In the genomic region with DNA sequence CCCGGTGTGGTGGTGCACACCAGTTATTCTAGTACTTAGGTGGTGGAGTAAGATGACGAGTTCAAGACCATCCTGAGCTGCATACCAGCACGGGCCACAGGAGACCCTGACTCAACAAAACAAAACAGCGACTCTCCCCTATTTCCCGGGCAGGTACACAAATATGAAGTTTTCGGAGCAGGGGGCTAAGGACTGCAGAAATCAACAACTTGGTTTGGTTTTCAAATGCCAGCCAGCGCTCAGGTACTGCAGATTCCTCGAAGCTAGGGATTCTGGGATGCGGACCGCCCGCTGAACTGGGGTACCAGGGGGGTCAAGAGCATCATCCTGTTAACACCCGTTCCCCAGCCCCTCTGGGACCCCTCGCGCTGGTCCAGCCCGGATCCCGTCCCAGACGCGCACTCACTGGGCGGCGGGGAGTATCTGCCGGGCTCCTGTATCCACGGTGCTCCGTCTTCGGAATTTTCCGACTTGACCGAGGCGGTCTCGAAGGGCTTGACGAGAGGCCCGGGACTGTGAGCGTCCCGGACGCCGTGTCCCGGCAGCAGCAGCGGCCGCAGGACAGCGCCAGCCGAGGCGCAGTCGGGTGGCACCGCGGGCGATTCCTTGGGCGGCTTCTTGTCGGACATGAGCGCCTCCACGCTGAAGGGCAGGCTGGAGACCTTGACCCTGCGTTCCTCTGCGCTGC, we compare ENCODE assay signal across 9 mouse cellular contexts. TPM values are rescaled to one million over a fixed set of nuclear protein-coding genes. Genes with fewer than 3 reads are reported as not detected.
DNase-seq lines count a peak whose midpoint lies in the region; ATAC-seq lines count a peak whose summit lies in the region.
"Had no signal": no experiment of that assay in that cellular context is flagged by ENCODE, and none has a peak within 500 bp of the region (broad histone marks: within the 10 kb centered on the region; RNA-seq: fewer than 3 reads in every experiment).

No protein-coding gene starts in this region.

- H3K4me2 ChIP-seq in heart, embryonic 12.5 days: peak overlapping the region; percentile 86
- H3K4me2 ChIP-seq in midbrain, embryonic 11.5 days: peak overlapping the region; percentile 73

- H3K9ac ChIP-seq in heart, embryonic 12.5 days: peak overlapping the region; percentile 84
- peak overlapping the region; percentile 61 for H3K9ac ChIP-seq in midbrain, embryonic 11.5 days (ENCODE audit: low read length)

- peak overlapping the region; percentile 60 for H3K27ac ChIP-seq in heart, embryonic 12.5 days (ENCODE audit: poor library complexity, severe bottlenecking)
- H3K27ac ChIP-seq in brown adipose tissue, adult 24 weeks (replicated peaks; ENCODE audit: low read depth, low read length): no peak overlapping the region
- H3K27ac ChIP-seq in hindbrain, embryonic 10.5 days: peak overlapping the region; percentile 87
- H3K27ac ChIP-seq in midbrain, embryonic 11.5 days (ENCODE audit: low read depth, low read length): no peak overlapping the region

- no peaks in the 10 kb centered on the region for H3K9me3 ChIP-seq in heart, embryonic 12.5 days (replicated peaks)
- no peaks in the 10 kb centered on the region for H3K9me3 ChIP-seq in hindbrain, embryonic 10.5 days
- no peaks in the 10 kb centered on the region for H3K9me3 ChIP-seq in midbrain, embryonic 11.5 days (ENCODE audit: control insufficient read depth, low read length)

- intact Hi-C loops in heart, postnatal 36 days (cut with DNase I): no loop called here

- H3K4me1 ChIP-seq in heart, embryonic 12.5 days (replicated peaks): peaks cover 31% of the 10 kb centered on the region
- no peaks in the 10 kb centered on the region for H3K4me1 ChIP-seq in brown adipose tissue, adult 24 weeks (ENCODE audit: control insufficient read depth, insufficient read depth, insufficient read length, low read length)
- H3K4me1 ChIP-seq in hindbrain, embryonic 10.5 days (replicated peaks): peaks cover 65% of the 10 kb centered on the region
- H3K4me1 ChIP-seq in midbrain, embryonic 11.5 days (ENCODE audit: control insufficient read depth, insufficient read depth, low read length): peaks cover 20% of the 10 kb centered on the region

- H3K27me3 ChIP-seq in heart, embryonic 12.5 days (replicated peaks): peaks cover 62% of the 10 kb centered on the region
- H3K27me3 ChIP-seq in hindbrain, embryonic 10.5 days (ENCODE audit: insufficient read depth, poor library complexity, severe bottlenecking): peaks cover 100% of the 10 kb centered on the region
- H3K27me3 ChIP-seq in midbrain, embryonic 11.5 days (ENCODE audit: control insufficient read depth, insufficient read depth, low read length): peaks cover 96% of the 10 kb centered on the region

- H3K4me3 ChIP-seq in heart, embryonic 12.5 days: peak overlapping the region; percentile 67
- H3K4me3 ChIP-seq in brown adipose tissue, adult 24 weeks (ENCODE audit: insufficient read depth, low read depth, low read length): peak overlapping the region; percentile 39
- H3K4me3 ChIP-seq in hindbrain, embryonic 10.5 days: peak overlapping the region; percentile 59
- H3K4me3 ChIP-seq in midbrain, embryonic 11.5 days (ENCODE audit: low read depth, low read length): peak overlapping the region; percentile 44

- H3K36me3 ChIP-seq in heart, embryonic 12.5 days: no peaks in the 10 kb centered on the region
- peaks cover 5% of the 10 kb centered on the region; the same call in 1 of the 2 replicates for H3K36me3 ChIP-seq in hindbrain, embryonic 10.5 days
- no peaks in the 10 kb centered on the region for H3K36me3 ChIP-seq in midbrain, embryonic 11.5 days (ENCODE audit: control insufficient read depth, insufficient read depth, low read length)

- peak; percentile 35; the same call in 1 of the 2 replicates for ATAC-seq in heart, embryonic 12.5 days (ENCODE audit: insufficient number of reproducible peaks, low FRiP score)
- ATAC-seq in midbrain, embryonic 11.5 days (ENCODE audit: low FRiP score): peak; percentile 28
- ATAC-seq in megakaryocyte progenitor cell, adult 5-6 weeks (replicated peaks; ENCODE audit: poor library complexity): no peak

- WGBS in heart, embryonic 12.5 days: under 1% methylated on average over 50 of the region's 50 CpGs
- WGBS in hindbrain, embryonic 10.5 days: under 1% methylated on average over 50 of the region's 50 CpGs
- WGBS in midbrain, embryonic 11.5 days: under 1% methylated on average over 50 of the region's 50 CpGs

- DNase-seq in heart, postnatal 36 days: no peak
- DNase-seq in hindbrain, embryonic 10.5 days (ENCODE audit: low spot score): peak; percentile 28
- peak; percentile 95 for DNase-seq in midbrain, embryonic 11.5 days (ENCODE audit: low spot score, missing footprints)
- DNase-seq in thymus, postnatal 36 days: no peak
- DNase-seq in right cerebral cortex, postnatal 10 days (ENCODE audit: low spot score in 2 of 2): no peak

RNA-seq across cellular contexts. Expression of gene Msx2, which starts 0.8 kb away (rescaled TPM):
- 8.7 and 9.0 TPM in 2 replicates for polyA plus RNA-seq in heart, embryonic 12.5 days (2016; fragmentation: Nextera tagmentation; extraction: Ambion mirVana)
- total RNA-seq in heart, postnatal 36 days (2021): under 1 TPM; 0.62 to 0.67 TPM
- polyA plus RNA-seq in brown adipose tissue, adult 24 weeks (2012; ENCODE audit: insufficient read depth, insufficient read length, missing spikeins): not detected in 2 replicates
- polyA plus RNA-seq in hindbrain, embryonic 10.5 days (2016; fragmentation: Nextera tagmentation; extraction: Ambion mirVana): 45.5 and 57.9 TPM in 2 replicates
- polyA plus RNA-seq in midbrain, embryonic 11.5 days (2014; fragmentation: Nextera tagmentation; extraction: Ambion mirVana): 23.0 and 25.0 TPM in 2 replicates
- total RNA-seq in megakaryocyte progenitor cell, adult 5-6 weeks (2015): not detected in 2 replicates
- not detected in 2 replicates for total RNA-seq in megakaryocyte progenitor cell, adult 5-6 weeks (2017)
- total RNA-seq: neutrophil, adult 5-6 weeks had no signal

Comparison
In these comparisons a context has a peak if more than half of its experiments do, and no peak if none do; other contexts are left out.
1. H3K27ac ChIP-seq: peak in heart, embryonic 12.5 days (single experiment) and hindbrain, embryonic 10.5 days (single experiment); none in brown adipose tissue, adult 24 weeks (single experiment) and midbrain, embryonic 11.5 days (single experiment).
2. DNase-seq: peak in hindbrain, embryonic 10.5 days (single experiment) and midbrain, embryonic 11.5 days (single experiment); none in heart, postnatal 36 days (0 of 2), thymus, postnatal 36 days (0 of 2) and right cerebral cortex, postnatal 10 days (0 of 2).
3. Peak in every context shown above with its lines, with median percentiles within 50 percentile points of each other: H3K4me3 ChIP-seq.